Mouse (Mus musculus): Measurements from ENCODE around the gene Perp. TPM values are rescaled to one million over a fixed set of nuclear protein-coding genes. Genes with fewer than 3 reads are reported as not detected.

The Perp gene
- polyA plus RNA-seq (2012; ENCODE audit: insufficient read depth, low replicate concordance) = 1.2 and 2.8 TPM in 2 replicates

- Histone ChIP-seq H3K4me1 (peaks cover 28% of the 10 kb centered on the region), H3K27me3 (replicated peaks) (peaks cover 36% of the 10 kb centered on the region), H3K4me3 (replicated peaks) (peak within 1 kb of the TSS; percentile 92), H3K36me3 (replicated peaks; ENCODE audit: low read length) (no peaks in the 10 kb centered on the region), H3K9me3 (no peaks in the 10 kb centered on the region)
- TF ChIP-seq GATA1 (IDR thresholded peaks at IDR 0.05; ENCODE audit: borderline replicate concordance, low read length) = no peak
- TF ChIP-seq FLI1 (IDR thresholded peaks at IDR 0.05; ENCODE audit: low read length) = no peak
Measured at GRCm38 (mm10) chr10:18844441-18845286, at the start of gene Perp. TSS of gene Perp (plus strand) at chr10:18845020.

GRCm38 (mm10) chr10:18811751-18812150 lies 33.1 kb upstream of the Perp start:
- Histone ChIP-seq H3K4me3 (replicated peaks) (no peak overlapping the region), H3K9me3 (no peaks in the 10 kb centered on the region), H3K4me1 (no peaks in the 10 kb centered on the region), H3K36me3 (replicated peaks; ENCODE audit: low read length) (no peaks in the 10 kb centered on the region), H3K27me3 (replicated peaks) (peaks cover 3% of the 10 kb centered on the region)
- no peak for TF ChIP-seq GATA1 (IDR thresholded peaks at IDR 0.05; ENCODE audit: borderline replicate concordance, low read length)
- TF ChIP-seq FLI1 (IDR thresholded peaks at IDR 0.05; ENCODE audit: low read length) = no peak

GRCm38 (mm10) chr10:18816560-18816959 lies 28.3 kb upstream of the Perp start:
- TF ChIP-seq GATA1 (IDR thresholded peaks at IDR 0.05; ENCODE audit: borderline replicate concordance, low read length) = no peak
- TF ChIP-seq FLI1 (IDR thresholded peaks at IDR 0.05; ENCODE audit: low read length) = no peak

GRCm38 (mm10) chr10:18825143-18825542 lies 19.7 kb upstream of the Perp start:
- Histone ChIP-seq H3K4me3 (replicated peaks) (no peak overlapping the region), H3K9me3 (no peaks in the 10 kb centered on the region), H3K4me1 (peaks cover 8% of the 10 kb centered on the region; the same call in 1 of the 2 replicates), H3K36me3 (replicated peaks; ENCODE audit: low read length) (no peaks in the 10 kb centered on the region), H3K27me3 (replicated peaks) (no peaks in the 10 kb centered on the region)
- TF ChIP-seq GATA1 (IDR thresholded peaks at IDR 0.05; ENCODE audit: borderline replicate concordance, low read length) (no peak), FLI1 (IDR thresholded peaks at IDR 0.05; ENCODE audit: low read length) (no peak)

More at GRCm38 (mm10) chr10:18816560-18816959, 28.3 kb upstream of the Perp start:
- Histone ChIP-seq H3K27me3 (replicated peaks) (peaks cover 3% of the 10 kb centered on the region), H3K9me3 (no peaks in the 10 kb centered on the region), H3K4me1 (no peaks in the 10 kb centered on the region), H3K36me3 (replicated peaks; ENCODE audit: low read length) (no peaks in the 10 kb centered on the region), H3K4me3 (replicated peaks) (no peak overlapping the region)

- H3K9me3 ChIP-seq = no peaks in the 10 kb centered on the region
- no peaks in the 10 kb centered on the region for H3K36me3 ChIP-seq (replicated peaks; ENCODE audit: low read length)
- no peak overlapping the region for H3K4me3 ChIP-seq (replicated peaks)
- no peaks in the 10 kb centered on the region for H3K27me3 ChIP-seq (replicated peaks)
- TF ChIP-seq FLI1 (IDR thresholded peaks at IDR 0.05; ENCODE audit: low read length) (no peak), GATA1 (IDR thresholded peaks at IDR 0.05; ENCODE audit: borderline replicate concordance, low read length) (no peak)
- peaks cover 8% of the 10 kb centered on the region; the same call in 1 of the 2 replicates for H3K4me1 ChIP-seq
Measured at GRCm38 (mm10) chr10:18826107-18826506, 18.7 kb upstream of the Perp start.

DNA sequence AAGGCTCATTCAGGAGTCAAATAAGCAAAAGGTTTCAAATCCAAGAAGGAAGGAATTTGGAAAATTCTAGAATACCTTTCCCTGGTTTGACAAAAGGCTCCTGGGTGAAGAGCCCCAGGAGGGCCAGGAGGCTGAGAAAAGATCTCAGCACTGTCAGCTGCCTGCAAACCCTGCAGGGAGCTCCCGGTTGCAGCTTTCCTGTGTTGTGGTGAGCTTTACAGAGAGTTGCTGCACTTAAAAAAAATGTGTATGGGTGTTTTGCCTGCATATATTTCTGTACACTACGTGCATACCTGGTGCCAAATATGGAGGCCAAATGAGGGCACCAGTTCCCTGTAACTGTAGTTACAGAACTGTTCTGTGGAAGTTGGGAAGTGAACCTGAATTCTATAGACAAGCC lies 16.9 kb upstream of the Perp start:
- H3K4me1 ChIP-seq = peaks cover 11% of the 10 kb centered on the region
- peaks cover 8% of the 10 kb centered on the region for H3K27me3 ChIP-seq (replicated peaks)
- TF ChIP-seq GATA1 (IDR thresholded peaks at IDR 0.05; ENCODE audit: borderline replicate concordance, low read length) = no peak
- no peak for TF ChIP-seq FLI1 (IDR thresholded peaks at IDR 0.05; ENCODE audit: low read length)
- no peaks in the 10 kb centered on the region for H3K9me3 ChIP-seq
- no peaks in the 10 kb centered on the region for H3K36me3 ChIP-seq (replicated peaks; ENCODE audit: low read length)
- no peak overlapping the region for H3K4me3 ChIP-seq (replicated peaks)

GRCm38 (mm10) chr10:18830359-18830758 lies 14.5 kb upstream of the Perp start:
- TF ChIP-seq FLI1 (IDR thresholded peaks at IDR 0.05; ENCODE audit: low read length) (no peak), GATA1 (IDR thresholded peaks at IDR 0.05; ENCODE audit: borderline replicate concordance, low read length) (no peak)
- Histone ChIP-seq H3K27me3 (replicated peaks) (peaks cover 8% of the 10 kb centered on the region), H3K4me3 (replicated peaks) (no peak overlapping the region), H3K36me3 (replicated peaks; ENCODE audit: low read length) (no peaks in the 10 kb centered on the region), H3K9me3 (no peaks in the 10 kb centered on the region), H3K4me1 (peaks cover 3% of the 10 kb centered on the region; the same call in 1 of the 2 replicates)

- Histone ChIP-seq H3K36me3 (replicated peaks; ENCODE audit: low read length) (no peaks in the 10 kb centered on the region), H3K27me3 (replicated peaks) (peaks cover 8% of the 10 kb centered on the region), H3K9me3 (no peaks in the 10 kb centered on the region), H3K4me3 (replicated peaks) (no peak overlapping the region), H3K4me1 (peaks cover 3% of the 10 kb centered on the region; the same call in 1 of the 2 replicates)
- TF ChIP-seq FLI1 (IDR thresholded peaks at IDR 0.05; ENCODE audit: low read length) (no peak), GATA1 (IDR thresholded peaks at IDR 0.05; ENCODE audit: borderline replicate concordance, low read length) (no peak)
Measured at GRCm38 (mm10) chr10:18831823-18832222, 13.0 kb upstream of the Perp start.

- no peak for TF ChIP-seq GATA1 (IDR thresholded peaks at IDR 0.05; ENCODE audit: borderline replicate concordance, low read length)
- no peak for TF ChIP-seq FLI1 (IDR thresholded peaks at IDR 0.05; ENCODE audit: low read length)
- H3K27me3 ChIP-seq (replicated peaks) = peaks cover 8% of the 10 kb centered on the region
- H3K4me1 ChIP-seq = peaks cover 9% of the 10 kb centered on the region
- H3K36me3 ChIP-seq (replicated peaks; ENCODE audit: low read length) = no peaks in the 10 kb centered on the region
- no peak overlapping the region for H3K4me3 ChIP-seq (replicated peaks)
- H3K9me3 ChIP-seq = 0 out of 2 replicates have a peak, but pooled peaks cover 6% of the 10 kb centered on the region
Measured at GRCm38 (mm10) chr10:18834389-18834788, 10.4 kb upstream of the Perp start.

Data from megakaryocyte, embryonic 14.5 days (primary cell).